Mouse (Mus musculus) limb, embryonic 11.5 days (tissue): ENCODE data around the gene Cstf3. TPM values are rescaled to one million over a fixed set of nuclear protein-coding genes. Genes with fewer than 3 reads are reported as not detected.
"Not testable (repeated sequence)": the region's sequence is repeated elsewhere in the genome, so short reads cannot be mapped to it uniquely, and the experiment has no call there.

ENCODE experiments used
- ATAC-seq: fragments of 200-750 bp; cut with Nextera tagmentation; 2 replicates; pipeline ENCODE4 v1.8.0; 2017; ENCODE audit warnings: low read depth; ENCODE audit not compliant: insufficient number of reproducible peaks, low FRiP score, low TSS enrichment
- DNase-seq: peaks from one replicate; pipeline ENCODE4 v3.0.0-alpha.2; 2015; ENCODE audit warnings: low spot score
- H3K27ac ChIP-seq: fragments of 300-500 bp; sonication (generic); replicated peaks from 2 replicates; pipeline ENCODE4 v1.5.1; 2014; ENCODE audit warnings: low read depth, mild to moderate bottlenecking, low read length
- H3K27me3 ChIP-seq: fragments of 300-500 bp; sonication (generic); 2 replicates; pipeline ENCODE4 v1.6.1; 2014; ENCODE audit warnings: mild to moderate bottlenecking, low read length, mixed read lengths; ENCODE audit not compliant: control insufficient read depth, insufficient read depth
- H3K36me3 ChIP-seq: fragments of 300-500 bp; sonication (generic); 2 replicates; pipeline ENCODE4 v1.6.1; 2014; ENCODE audit warnings: mild to moderate bottlenecking, low read length, moderate library complexity, mixed read lengths; ENCODE audit not compliant: control insufficient read depth, insufficient read depth
- H3K4me1 ChIP-seq: fragments of 300-500 bp; sonication (generic); 2 replicates; pipeline ENCODE4 v1.6.1; 2014; ENCODE audit warnings: low read length, mixed read lengths; ENCODE audit not compliant: control insufficient read depth, insufficient read depth
- H3K4me2 ChIP-seq: fragments of 300-500 bp; sonication (generic); 2 replicates; pipeline ENCODE4 v1.6.1; 2014; ENCODE audit warnings: low read depth, mild to moderate bottlenecking, moderate library complexity; ENCODE audit not compliant: severe bottlenecking
- H3K4me3 ChIP-seq: fragments of 300-500 bp; sonication (generic); 2 replicates; pipeline ENCODE4 v1.5.1; 2014; ENCODE audit warnings: low read depth, low read length
- H3K9ac ChIP-seq: fragments of 300-500 bp; sonication (generic); 2 replicates; pipeline ENCODE4 v1.6.1; 2014; ENCODE audit warnings: mild to moderate bottlenecking, low read length
- H3K9me3 ChIP-seq: fragments of 300-500 bp; sonication (generic); 2 replicates; pipeline ENCODE4 v1.6.1; 2016; ENCODE audit warnings: low read length; ENCODE audit not compliant: control insufficient read depth
- WGBS: fragments of 180-500 bp; shearing (Covaris S2); extraction: QIAGEN DNeasy Blood & Tissue Kit; methylation state at CpG from one replicate; pipeline ENCODE4 v1.1.7; 2014; 5-methylcytosine and 5-hydroxymethylcytosine counted together
- polyA plus RNA-seq: library from polyadenylated mRNA; unstranded; fragments of >200 nt; fragmentation: Nextera tagmentation; extraction: Ambion mirVana; gene quantifications from 2 replicates; pipeline ENCODE4 v1.2.1, GENCODE M21; 2014

The Cstf3 gene
- polyA plus RNA-seq, result 87.9 and 91.1 TPM in 2 replicates

DNA sequence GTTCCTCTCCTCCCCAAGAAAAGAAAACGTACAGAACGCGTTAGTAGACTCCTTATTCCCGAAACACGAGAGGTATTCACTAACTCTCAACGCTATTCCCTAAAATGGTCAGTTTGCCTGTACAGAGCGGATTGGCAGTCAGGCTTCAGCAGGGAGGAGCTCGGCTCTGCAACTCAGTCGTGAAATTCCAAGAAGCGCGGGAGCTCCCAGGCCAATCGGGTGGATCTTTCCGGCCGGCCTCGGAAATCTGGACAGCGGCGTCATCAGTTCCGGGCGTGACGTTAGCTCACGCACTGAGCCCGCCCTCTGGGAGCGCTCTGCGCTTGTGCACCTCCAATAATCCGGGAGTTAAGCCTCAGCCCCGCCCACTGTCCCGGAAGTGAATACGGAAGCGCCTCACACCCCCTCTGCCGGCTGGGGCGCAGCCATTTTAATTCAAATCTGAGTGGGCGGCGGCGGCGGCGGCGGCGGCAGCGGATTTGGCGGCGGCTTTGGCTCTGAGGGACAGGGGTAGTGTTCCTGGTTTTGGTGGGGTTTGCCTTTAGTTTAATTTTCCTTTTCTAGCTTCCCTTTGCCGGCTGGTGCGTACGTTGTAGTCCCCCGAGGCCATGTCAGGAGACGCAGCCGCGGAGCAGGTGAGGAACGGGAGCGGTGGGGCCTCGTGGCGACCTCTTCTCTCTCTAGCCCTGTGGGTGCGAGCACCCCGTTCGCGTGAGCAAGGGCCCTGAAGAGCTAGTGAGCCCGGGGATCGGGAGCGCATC lies at the start of gene Cstf3:
Gene Cstf3 (plus strand): TSS at position 456 of the 761 bp plus-strand sequence.
- H3K36me3 ChIP-seq, result no peaks in the 10 kb centered on the region
- ATAC-seq, result peak; percentile 97
- H3K4me2 ChIP-seq, result peak within 1 kb of the TSS; percentile 63
- H3K27ac ChIP-seq, result peak within 1 kb of the TSS; percentile 61; the same call in 1 of the 2 replicates
- DNase-seq, result peak; percentile 99
- H3K4me1 ChIP-seq, result peaks cover 4% of the 10 kb centered on the region
- no peaks in the 10 kb centered on the region for H3K27me3 ChIP-seq
- under 1% methylated on average over 59 of the region's 59 CpGs for WGBS
- peak within 1 kb of the TSS; percentile 90 for H3K4me3 ChIP-seq
- H3K9ac ChIP-seq, result peak within 1 kb of the TSS; percentile 93
- H3K9me3 ChIP-seq, result no peaks in the 10 kb centered on the region

DNA sequence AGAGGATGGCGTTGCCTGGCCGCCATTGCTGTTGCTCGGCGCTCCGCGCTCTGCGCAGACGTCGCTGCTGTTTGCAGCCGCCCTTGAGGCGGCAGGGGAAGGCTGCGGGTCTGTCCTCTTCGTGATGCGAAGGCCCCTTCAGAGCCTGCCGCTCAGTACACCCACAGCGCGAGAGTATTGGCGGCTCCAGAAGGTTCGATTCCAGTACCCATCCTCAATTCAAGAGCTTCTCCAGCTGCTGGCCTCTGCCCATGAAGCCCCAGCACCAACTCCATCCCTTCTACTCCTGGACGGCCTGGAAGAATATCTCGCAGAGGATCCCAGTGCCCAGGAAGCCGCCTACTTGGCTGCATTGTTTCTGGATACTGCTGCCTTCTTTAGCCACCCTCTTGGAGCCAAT lies 33.6 kb upstream of the Cstf3 start:
- not testable (repeated sequence) for H3K27me3 ChIP-seq, H3K9me3 ChIP-seq, ATAC-seq, H3K27ac ChIP-seq, H3K4me3 ChIP-seq, H3K9ac ChIP-seq, DNase-seq, H3K36me3 ChIP-seq, H3K4me2 ChIP-seq, H3K4me1 ChIP-seq
- WGBS, result 88% methylated on average over 18 of the region's 22 CpGs

DNA sequence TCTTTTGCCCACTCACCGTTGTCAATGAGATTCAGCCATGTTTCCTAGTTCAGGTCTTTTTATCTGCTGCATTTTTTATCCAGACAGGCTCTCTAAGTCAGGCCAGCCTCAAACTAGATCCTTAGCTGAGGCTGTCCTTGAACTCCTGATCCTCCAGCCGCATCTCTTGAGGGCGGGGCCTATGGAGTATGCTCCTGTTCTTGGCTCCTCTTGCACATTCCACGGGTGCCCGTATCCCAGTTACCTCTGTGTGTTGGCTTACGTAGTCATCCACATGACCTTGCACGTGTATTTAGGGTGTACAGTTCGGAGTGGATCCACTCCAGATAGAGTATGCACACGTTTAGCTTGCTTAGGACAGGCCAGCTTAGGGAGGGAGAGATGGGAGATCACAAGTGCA lies 32.6 kb upstream of the Cstf3 start:
- no peaks in the 10 kb centered on the region for H3K9me3 ChIP-seq
- DNase-seq, result no peak
- H3K4me3 ChIP-seq, result no peak overlapping the region
- H3K36me3 ChIP-seq, result no peaks in the 10 kb centered on the region
- H3K27ac ChIP-seq, result no peak overlapping the region
- H3K4me2 ChIP-seq, result no peak overlapping the region
- no peaks in the 10 kb centered on the region for H3K4me1 ChIP-seq
- whole genome bisulfite sequencing, result 92% methylated on average over 9 of the region's 9 CpGs
- no peak overlapping the region for H3K9ac ChIP-seq
- ATAC-seq, result no peak
- no peaks in the 10 kb centered on the region for H3K27me3 ChIP-seq

DNA sequence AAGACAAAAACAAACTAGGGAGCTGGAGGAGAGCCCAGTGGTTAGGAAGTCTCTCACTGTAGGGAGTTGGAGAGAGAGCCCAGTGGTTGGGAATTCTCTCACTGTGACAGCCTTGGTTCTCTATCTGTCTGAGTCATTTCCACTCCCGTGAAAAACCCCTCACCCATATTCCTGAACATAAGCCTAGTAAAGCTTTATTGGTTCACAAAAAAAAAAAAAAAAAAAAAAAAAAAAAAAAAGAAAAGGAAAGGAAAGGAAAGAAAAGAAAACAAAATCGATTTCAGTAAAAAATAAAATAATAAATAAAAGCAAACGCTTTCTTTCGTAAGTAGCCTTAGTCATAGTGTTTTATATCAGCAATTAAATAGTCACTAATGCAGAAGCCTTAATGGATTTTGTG lies 32.0 kb upstream of the Cstf3 start:
- Histone ChIP-seq H3K9me3 (no peaks in the 10 kb centered on the region), H3K4me1 (no peaks in the 10 kb centered on the region), H3K4me2 (no peak overlapping the region), H3K4me3 (no peak overlapping the region), H3K27me3 (no peaks in the 10 kb centered on the region), H3K27ac (no peak overlapping the region), H3K36me3 (no peaks in the 10 kb centered on the region), H3K9ac (no peak overlapping the region)
- WGBS, result 88% methylated on average over 4 of the region's 4 CpGs
- DNase-seq, result no peak
- ATAC-seq, result no peak

DNA sequence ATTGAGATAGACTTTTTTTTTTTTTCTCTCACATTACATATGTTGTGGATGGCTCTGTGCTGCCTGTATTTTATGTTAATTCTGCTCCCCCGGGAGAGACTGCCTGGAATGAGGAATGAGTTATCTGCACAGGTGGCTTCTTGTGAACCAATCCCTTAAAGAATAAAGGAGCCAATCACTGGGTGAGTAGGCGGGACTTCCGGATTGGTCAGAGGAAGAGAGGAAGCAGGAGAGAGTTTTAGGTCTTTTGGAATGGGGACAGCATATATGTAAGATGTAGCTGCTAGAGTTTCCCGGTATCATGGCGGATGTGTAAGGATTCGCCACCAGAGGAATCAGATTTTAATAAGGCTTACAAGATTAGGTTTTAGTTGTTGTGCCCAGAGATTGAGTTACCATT lies 31.4 kb upstream of the Cstf3 start:
- no peaks in the 10 kb centered on the region for H3K27me3 ChIP-seq
- H3K9me3 ChIP-seq, result no peaks in the 10 kb centered on the region
- H3K36me3 ChIP-seq, result no peaks in the 10 kb centered on the region
- 66% methylated on average over 6 of the region's 6 CpGs for WGBS
- no peak overlapping the region for H3K27ac ChIP-seq
- ATAC-seq, result no peak
- H3K4me1 ChIP-seq, result no peaks in the 10 kb centered on the region
- H3K4me2 ChIP-seq, result no peak overlapping the region
- H3K9ac ChIP-seq, result no peak overlapping the region
- no peak for DNase-seq
- no peak overlapping the region for H3K4me3 ChIP-seq

DNA sequence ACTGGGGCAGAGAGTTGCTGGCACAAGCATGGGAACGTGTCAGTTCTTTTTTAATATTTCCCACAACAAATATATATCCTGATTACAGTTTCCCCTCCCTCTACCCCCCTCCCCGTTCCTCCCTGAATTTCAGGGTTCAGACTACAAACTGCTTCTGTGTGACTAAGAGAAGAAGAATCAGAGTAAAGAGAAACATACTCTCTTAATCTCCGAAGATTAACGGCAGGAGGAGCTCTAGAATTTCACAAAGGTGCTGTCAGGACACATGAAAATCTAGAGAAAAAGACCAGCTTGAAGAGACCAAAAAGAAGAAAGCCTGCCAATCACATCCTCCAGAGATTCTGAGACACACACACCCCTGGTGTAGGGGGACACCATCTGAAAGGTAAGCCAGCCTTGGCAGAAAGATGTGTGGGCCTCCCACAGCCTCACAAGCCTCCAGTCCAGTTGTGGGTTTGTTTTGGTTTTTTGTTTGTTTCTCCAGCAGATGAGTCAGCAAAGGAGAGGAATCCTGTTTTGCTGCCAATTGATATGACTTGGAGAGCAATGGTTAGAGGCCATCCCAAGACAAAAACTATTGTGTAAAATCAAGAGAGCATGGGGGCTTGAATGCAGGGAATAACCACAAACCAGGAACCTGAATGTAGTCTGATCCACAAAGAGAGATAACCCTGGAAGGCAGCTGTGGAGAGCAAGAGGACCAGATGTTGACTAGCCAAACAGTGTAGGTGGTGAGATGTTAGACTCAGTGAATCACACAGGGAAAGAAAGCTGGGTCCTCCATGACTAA lies 30.5 kb upstream of the Cstf3 start:
- no peaks in the 10 kb centered on the region for H3K27me3 ChIP-seq
- no peaks in the 10 kb centered on the region for H3K9me3 ChIP-seq
- H3K9ac ChIP-seq, result no peak overlapping the region
- H3K4me1 ChIP-seq, result no peaks in the 10 kb centered on the region
- no peak overlapping the region for H3K4me3 ChIP-seq
- no peak overlapping the region for H3K27ac ChIP-seq
- no peak overlapping the region for H3K4me2 ChIP-seq
- 92% methylated on average over 4 of the region's 4 CpGs for WGBS
- ATAC-seq, result no peak
- H3K36me3 ChIP-seq, result no peaks in the 10 kb centered on the region
- DNase-seq, result no peak

DNA sequence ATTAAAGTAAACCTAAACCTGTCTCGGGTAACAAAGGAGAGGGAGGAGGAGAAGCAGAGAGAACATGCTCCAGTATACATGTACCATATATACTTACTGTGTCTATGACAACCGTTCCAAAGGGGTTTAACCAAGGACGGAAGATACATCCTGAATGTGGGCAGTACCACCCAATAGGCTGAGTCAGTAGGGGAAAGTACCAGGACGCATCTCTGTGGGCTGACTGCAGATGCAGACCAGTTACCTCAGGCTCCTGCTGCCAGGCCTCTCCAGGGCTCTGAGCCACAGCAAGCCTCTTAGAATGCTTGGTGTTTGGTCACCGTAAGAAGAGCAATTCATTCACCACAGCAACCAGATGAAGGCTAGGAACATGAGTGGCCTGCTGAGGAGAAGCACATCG lies 28.9 kb upstream of the Cstf3 start:
- WGBS, result 91% methylated on average over 6 of the region's 6 CpGs

DNA sequence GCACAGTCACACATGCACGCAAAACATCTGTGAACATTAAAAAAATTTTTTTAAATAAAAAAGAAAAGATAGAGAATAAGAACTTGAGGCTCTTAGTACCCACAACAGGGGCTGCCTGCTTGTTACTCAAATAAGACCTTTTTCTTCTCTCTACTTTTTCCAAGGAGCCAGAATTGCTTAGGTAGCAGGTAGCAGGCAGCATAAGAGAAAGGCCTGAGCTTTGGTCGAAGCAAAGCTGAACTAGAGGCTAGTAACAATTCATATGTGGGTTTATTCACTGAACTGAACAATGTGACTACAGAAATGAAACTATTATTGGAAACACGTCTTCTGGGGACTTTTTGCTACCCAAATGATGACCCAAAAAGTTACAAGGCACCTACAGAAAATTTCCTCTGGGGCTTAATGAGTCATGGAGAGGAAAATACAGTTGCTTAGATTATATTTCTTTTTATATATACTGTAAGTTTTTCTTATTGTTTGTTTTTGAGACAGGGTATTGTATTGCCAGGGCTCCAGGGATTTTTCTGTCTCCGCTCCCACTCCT lies 28.3 kb upstream of the Cstf3 start:
- 87% methylated on average over 4 of the region's 4 CpGs for WGBS
- no peak overlapping the region for H3K27ac ChIP-seq
- no peaks in the 10 kb centered on the region for H3K36me3 ChIP-seq
- no peak overlapping the region for H3K9ac ChIP-seq
- H3K9me3 ChIP-seq, result no peaks in the 10 kb centered on the region
- no peaks in the 10 kb centered on the region for H3K27me3 ChIP-seq
- no peak overlapping the region for H3K4me2 ChIP-seq
- no peak overlapping the region for H3K4me3 ChIP-seq
- H3K4me1 ChIP-seq, result no peaks in the 10 kb centered on the region
- no peak for DNase-seq
- no peak for ATAC-seq

More for the DNA sequence above, 28.9 kb upstream of the Cstf3 start:
- Histone ChIP-seq H3K36me3 (no peaks in the 10 kb centered on the region), H3K27me3 (no peaks in the 10 kb centered on the region), H3K27ac (no peak overlapping the region), H3K4me1 (no peaks in the 10 kb centered on the region), H3K4me3 (no peak overlapping the region), H3K9me3 (no peaks in the 10 kb centered on the region), H3K4me2 (no peak overlapping the region), H3K9ac (no peak overlapping the region)
- DNase-seq, result no peak
- ATAC-seq, result no peak
